Mouse (Mus musculus): Measurements from ENCODE around the gene Nudcd2. TPM values are rescaled to one million over a fixed set of nuclear protein-coding genes. Genes with fewer than 3 reads are reported as not detected.

Gene Nudcd2
- polyA plus RNA-seq (2014; fragmentation: Nextera tagmentation; extraction: Ambion mirVana), result 88.9 and 97.1 TPM in 2 replicates

GRCm38 (mm10) chr11:40733339-40734174 lies at the start of gene Nudcd2, which contains the start of gene Hmmr:
Gene Nudcd2, plus strand, starts transcription at chr11:40733667.
Gene Hmmr, minus strand, starts transcription at chr11:40733422.
- Histone ChIP-seq H3K4me2 (ENCODE audit: low read length) (peak within 1 kb of the TSS; percentile 91), H3K27ac (replicated peaks in 1 of 2; ENCODE audit: control insufficient read depth in 1 of 2, insufficient read depth in 1 of 2, low read depth in 2 of 2, low read length in 2 of 2) (peak within 1 kb of the TSS; percentile 81 to 85), H3K4me3 (ENCODE audit: control insufficient read depth in 1 of 2, insufficient read depth in 1 of 2, low read depth in 1 of 2, low read length in 2 of 2) (peak within 1 kb of the TSS; percentile 82 to 86), H3K9me3 (ENCODE audit: control insufficient read depth, low read length) (no peaks in the 10 kb centered on the region), H3K36me3 (ENCODE audit: control insufficient read depth, insufficient read depth, low read length) (peaks cover 33% of the 10 kb centered on the region), H3K4me1 (ENCODE audit: control insufficient read depth in 2 of 2, insufficient read depth in 2 of 2, low read length in 2 of 2) (peaks cover 5 to 27% of the 10 kb centered on the region in 2 experiments; a peak in 3 of 4 replicates), H3K27me3 (ENCODE audit: control insufficient read depth, insufficient read depth, low read length) (no peaks in the 10 kb centered on the region), H3K9ac (ENCODE audit: low read length) (peak within 1 kb of the TSS; percentile 92)
- under 1% methylated on average over 52 of the region's 52 CpGs for whole genome bisulfite sequencing
- ATAC-seq (ENCODE audit: insufficient number of reproducible peaks, insufficient read depth, low FRiP score, low read depth), result peak; percentile 98

GRCm38 (mm10) chr11:40690444-40691127 lies 42.9 kb upstream of the Nudcd2 start:
- Histone ChIP-seq H3K27ac (replicated peaks in 1 of 2; ENCODE audit: control insufficient read depth in 1 of 2, insufficient read depth in 1 of 2, low read depth in 2 of 2, low read length in 2 of 2) (peak overlapping the region; percentile 57 to 96), H3K27me3 (ENCODE audit: control insufficient read depth, insufficient read depth, low read length) (no peaks in the 10 kb centered on the region), H3K4me2 (ENCODE audit: low read length) (peak overlapping the region; percentile 90), H3K4me3 (ENCODE audit: control insufficient read depth in 1 of 2, insufficient read depth in 1 of 2, low read depth in 1 of 2, low read length in 2 of 2) (peak overlapping the region; percentile 62 to 99; a peak in 3 of 4 replicates), H3K4me1 (ENCODE audit: control insufficient read depth in 2 of 2, insufficient read depth in 2 of 2, low read length in 2 of 2) (peaks cover 9 to 27% of the 10 kb centered on the region in 2 experiments), H3K36me3 (ENCODE audit: control insufficient read depth, insufficient read depth, low read length) (peaks cover 24% of the 10 kb centered on the region), H3K9ac (ENCODE audit: low read length) (peak overlapping the region; percentile 79; the same call in 1 of the 2 replicates), H3K9me3 (ENCODE audit: control insufficient read depth, low read length) (no peaks in the 10 kb centered on the region)
- WGBS, result 19% methylated on average over 5 of the region's 5 CpGs
- ATAC-seq (ENCODE audit: insufficient number of reproducible peaks, insufficient read depth, low FRiP score, low read depth), result peak; percentile 48

- Histone ChIP-seq H3K27me3 (ENCODE audit: control insufficient read depth, insufficient read depth, low read length) (no peaks in the 10 kb centered on the region), H3K27ac (replicated peaks in 1 of 2; ENCODE audit: control insufficient read depth in 1 of 2, insufficient read depth in 1 of 2, low read depth in 2 of 2, low read length in 2 of 2) (peak overlapping the region; percentile 95 to 96), H3K4me2 (ENCODE audit: low read length) (peak overlapping the region; percentile 90), H3K4me1 (ENCODE audit: control insufficient read depth in 2 of 2, insufficient read depth in 2 of 2, low read length in 2 of 2) (peaks cover 9 to 27% of the 10 kb centered on the region in 2 experiments), H3K9ac (ENCODE audit: low read length) (peak overlapping the region; percentile 79), H3K36me3 (ENCODE audit: control insufficient read depth, insufficient read depth, low read length) (peaks cover 9% of the 10 kb centered on the region), H3K4me3 (ENCODE audit: control insufficient read depth in 1 of 2, insufficient read depth in 1 of 2, low read depth in 1 of 2, low read length in 2 of 2) (peak overlapping the region; percentile 62 to 99), H3K9me3 (ENCODE audit: control insufficient read depth, low read length) (no peaks in the 10 kb centered on the region)
- WGBS, result under 1% methylated on average over 28 of the region's 28 CpGs
- peak; percentile 36; the same call in 1 of the 2 replicates for ATAC-seq (ENCODE audit: insufficient number of reproducible peaks, insufficient read depth, low FRiP score, low read depth)
Measured at GRCm38 (mm10) chr11:40692101-40692509, 41.4 kb upstream of the Nudcd2 start.

GRCm38 (mm10) chr11:40692511-40693365 lies 40.7 kb upstream of the Nudcd2 start:
- Histone ChIP-seq H3K4me2 (ENCODE audit: low read length) (peak overlapping the region; percentile 90), H3K9ac (ENCODE audit: low read length) (peak overlapping the region; percentile 79), H3K9me3 (ENCODE audit: control insufficient read depth, low read length) (no peaks in the 10 kb centered on the region), H3K36me3 (ENCODE audit: control insufficient read depth, insufficient read depth, low read length) (peaks cover 3% of the 10 kb centered on the region), H3K4me1 (ENCODE audit: control insufficient read depth in 2 of 2, insufficient read depth in 2 of 2, low read length in 2 of 2) (peaks cover 9 to 27% of the 10 kb centered on the region in 2 experiments), H3K27ac (replicated peaks in 1 of 2; ENCODE audit: control insufficient read depth in 1 of 2, insufficient read depth in 1 of 2, low read depth in 2 of 2, low read length in 2 of 2) (peak overlapping the region; percentile 96 to 98), H3K27me3 (ENCODE audit: control insufficient read depth, insufficient read depth, low read length) (no peaks in the 10 kb centered on the region), H3K4me3 (ENCODE audit: control insufficient read depth in 1 of 2, insufficient read depth in 1 of 2, low read depth in 1 of 2, low read length in 2 of 2) (peak overlapping the region; percentile 62 to 99)
- ATAC-seq (ENCODE audit: insufficient number of reproducible peaks, insufficient read depth, low FRiP score, low read depth), result peak; percentile 94
- WGBS, result under 1% methylated on average over 36 of the region's 36 CpGs

GRCm38 (mm10) chr11:40693366-40693951 lies 40.0 kb upstream of the Nudcd2 start:
- WGBS, result under 1% methylated on average over 16 of the region's 16 CpGs
- Histone ChIP-seq H3K27ac (replicated peaks in 1 of 2; ENCODE audit: control insufficient read depth in 1 of 2, insufficient read depth in 1 of 2, low read depth in 2 of 2, low read length in 2 of 2) (peak overlapping the region; percentile 96 to 98), H3K4me2 (ENCODE audit: low read length) (peak overlapping the region; percentile 90), H3K9me3 (ENCODE audit: control insufficient read depth, low read length) (no peaks in the 10 kb centered on the region), H3K4me1 (ENCODE audit: control insufficient read depth in 2 of 2, insufficient read depth in 2 of 2, low read length in 2 of 2) (peaks cover 9 to 27% of the 10 kb centered on the region in 2 experiments), H3K4me3 (ENCODE audit: control insufficient read depth in 1 of 2, insufficient read depth in 1 of 2, low read depth in 1 of 2, low read length in 2 of 2) (peak overlapping the region; percentile 62 to 99), H3K27me3 (ENCODE audit: control insufficient read depth, insufficient read depth, low read length) (no peaks in the 10 kb centered on the region), H3K36me3 (ENCODE audit: control insufficient read depth, insufficient read depth, low read length) (no peaks in the 10 kb centered on the region), H3K9ac (ENCODE audit: low read length) (peak overlapping the region; percentile 79)
- ATAC-seq (ENCODE audit: insufficient number of reproducible peaks, insufficient read depth, low FRiP score, low read depth), result no peak

- H3K9me3 ChIP-seq (ENCODE audit: control insufficient read depth, low read length), result no peaks in the 10 kb centered on the region
- H3K4me3 ChIP-seq (ENCODE audit: control insufficient read depth in 1 of 2, insufficient read depth in 1 of 2, low read depth in 1 of 2, low read length in 2 of 2), result peak overlapping the region; percentile 62 to 96
- peak overlapping the region; percentile 79 for H3K9ac ChIP-seq (ENCODE audit: low read length)
- H3K4me1 ChIP-seq (ENCODE audit: control insufficient read depth in 2 of 2, insufficient read depth in 2 of 2, low read length in 2 of 2), result peaks cover 9 to 22% of the 10 kb centered on the region in 2 experiments
- peak overlapping the region; percentile 96 to 100 for H3K27ac ChIP-seq (replicated peaks in 1 of 2; ENCODE audit: control insufficient read depth in 1 of 2, insufficient read depth in 1 of 2, low read depth in 2 of 2, low read length in 2 of 2)
- H3K4me2 ChIP-seq (ENCODE audit: low read length), result peak overlapping the region; percentile 90
- ATAC-seq (ENCODE audit: insufficient number of reproducible peaks, insufficient read depth, low FRiP score, low read depth), result peak; percentile 19
- H3K36me3 ChIP-seq (ENCODE audit: control insufficient read depth, insufficient read depth, low read length), result no peaks in the 10 kb centered on the region
- WGBS, result under 1% methylated on average over 31 of the region's 31 CpGs
- no peaks in the 10 kb centered on the region for H3K27me3 ChIP-seq (ENCODE audit: control insufficient read depth, insufficient read depth, low read length)
Measured at GRCm38 (mm10) chr11:40694311-40695087, 39.0 kb upstream of the Nudcd2 start.
